Comparison of ENCODE assay signal across 10 mouse cellular contexts in the genomic region with DNA sequence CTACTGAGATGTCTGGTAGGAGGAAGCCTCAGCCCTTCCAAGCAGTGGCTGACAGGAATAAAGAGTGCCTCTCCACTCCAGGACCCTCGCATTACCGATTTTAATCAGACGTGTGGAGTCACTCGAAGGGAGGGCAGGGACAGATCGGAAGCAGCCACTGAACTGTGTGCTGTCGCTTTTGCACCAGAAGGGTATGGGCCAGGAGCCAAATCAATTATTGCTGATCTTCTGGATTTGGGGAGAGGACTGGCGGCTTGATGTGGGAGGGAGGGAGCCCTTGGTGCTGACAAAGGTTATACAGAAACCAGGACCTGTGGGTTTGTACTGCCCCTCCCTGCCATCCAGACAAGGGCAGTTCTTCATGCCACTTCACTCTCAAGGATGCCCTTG.
A peak's percentile ranks its signal among the peaks of the same experiment; 100 is the strongest.
DNase-seq lines count a peak whose midpoint lies in the region; ATAC-seq and TF ChIP-seq lines count a peak whose summit lies in the region.
"Had no signal": no experiment of that assay in that cellular context is flagged by ENCODE, and none has a peak within 500 bp of the region (broad histone marks: within the 10 kb centered on the region; RNA-seq: fewer than 3 reads in every experiment).

No protein-coding gene starts in this region.

- peak overlapping the region; percentile 37; the same call in 1 of the 2 replicates for H3K9ac ChIP-seq in forebrain, embryonic 14.5 days (ENCODE audit: low read length)
- no peak overlapping the region for H3K9ac ChIP-seq in limb, embryonic 14.5 days (ENCODE audit: low read depth, low read length, severe bottlenecking)
- no peak overlapping the region for H3K9ac ChIP-seq in liver, embryonic 12.5 days
- no peak overlapping the region for H3K9ac ChIP-seq in heart, embryonic 12.5 days
- H3K9ac ChIP-seq: heart, embryonic 15.5 days had no signal

- peak overlapping the region; percentile 37 for H3K4me2 ChIP-seq in forebrain, embryonic 14.5 days (ENCODE audit: low read length)
- peak overlapping the region; percentile 34; the same call in 1 of the 2 replicates for H3K4me2 ChIP-seq in limb, embryonic 14.5 days (replicated peaks; ENCODE audit: low read depth, low read length, severe bottlenecking)
- no peak overlapping the region for H3K4me2 ChIP-seq in liver, embryonic 12.5 days
- H3K4me2 ChIP-seq in heart, embryonic 12.5 days = no peak overlapping the region
- H3K4me2 ChIP-seq: heart, embryonic 15.5 days had no signal

- H3K9me3 ChIP-seq in forebrain, embryonic 14.5 days (replicated peaks; ENCODE audit: control insufficient read depth, low read length) = no peaks in the 10 kb centered on the region
- no peaks in the 10 kb centered on the region for H3K9me3 ChIP-seq in limb, embryonic 14.5 days (ENCODE audit: control insufficient read depth, low read length)
- H3K9me3 ChIP-seq in liver, embryonic 12.5 days (replicated peaks) = no peaks in the 10 kb centered on the region
- H3K9me3 ChIP-seq in heart, embryonic 12.5 days (replicated peaks) = no peaks in the 10 kb centered on the region
- H3K9me3 ChIP-seq: heart, embryonic 15.5 days had no signal

- no peak for ATAC-seq in cerebellum, adult (ENCODE audit: insufficient number of reproducible peaks, low FRiP score, low TSS enrichment)
- ATAC-seq in forebrain, embryonic 14.5 days = peak; percentile 86
- ATAC-seq in limb, embryonic 14.5 days (ENCODE audit: low FRiP score, low read depth) = no peak
- ATAC-seq in liver, embryonic 12.5 days = no peak
- no peak for ATAC-seq in heart, embryonic 12.5 days (ENCODE audit: insufficient number of reproducible peaks, low FRiP score)

- peaks cover 42% of the 10 kb centered on the region for H3K4me1 ChIP-seq in forebrain, embryonic 14.5 days (ENCODE audit: control insufficient read depth, insufficient read depth, low read length)
- peaks cover 29% of the 10 kb centered on the region for H3K4me1 ChIP-seq in limb, embryonic 14.5 days (ENCODE audit: control insufficient read depth, insufficient read depth, low read length)
- H3K4me1 ChIP-seq in liver, embryonic 12.5 days = peaks cover 5% of the 10 kb centered on the region
- peaks cover 26% of the 10 kb centered on the region for H3K4me1 ChIP-seq in heart, embryonic 12.5 days (replicated peaks)

- peak; percentile 60 for DNase-seq in cerebellum, adult 11 months
- peak; percentile 40 for DNase-seq in Muller cell, postnatal 12 days (ENCODE audit: inconsistent ontology term)
- DNase-seq in forebrain, embryonic 14.5 days (ENCODE audit: low spot score) = peak; percentile 93
- no peak for DNase-seq in limb, embryonic 14.5 days (ENCODE audit: low spot score)
- DNase-seq in frontal cortex, postnatal 14 days (ENCODE audit: low spot score in 2 of 2) = no peak
- DNase-seq: B cell, adult 2 months had no signal

- no peak overlapping the region for H3K4me3 ChIP-seq in forebrain, embryonic 14.5 days (ENCODE audit: low read depth, low read length)
- H3K4me3 ChIP-seq in limb, embryonic 14.5 days (replicated peaks; ENCODE audit: low read length) = no peak overlapping the region
- no peak overlapping the region for H3K4me3 ChIP-seq in liver, embryonic 12.5 days
- H3K4me3 ChIP-seq in heart, embryonic 12.5 days = no peak overlapping the region
- H3K4me3 ChIP-seq: heart, embryonic 15.5 days had no signal

- under 1% methylated on average over 7 of the region's 7 CpGs for WGBS in forebrain, embryonic 14.5 days
- 23% methylated on average over 7 of the region's 7 CpGs for WGBS in limb, embryonic 14.5 days
- 57% methylated on average over 7 of the region's 7 CpGs for WGBS in liver, embryonic 12.5 days (ENCODE audit: insufficient replicate concordance)
- 24% methylated on average over 7 of the region's 7 CpGs for WGBS in heart, embryonic 12.5 days

- TF ChIP-seq POLR2A in limb, embryonic 14.5 days (IDR thresholded peaks at IDR 0.05; ENCODE audit: borderline replicate concordance, extremely low read depth, insufficient read depth, insufficient read length) = no peak

- no peaks in the 10 kb centered on the region for H3K36me3 ChIP-seq in forebrain, embryonic 14.5 days (ENCODE audit: control insufficient read depth, insufficient read depth, low read length)
- no peaks in the 10 kb centered on the region for H3K36me3 ChIP-seq in limb, embryonic 14.5 days (ENCODE audit: control insufficient read depth, insufficient read depth, low read length)
- H3K36me3 ChIP-seq in liver, embryonic 12.5 days = no peaks in the 10 kb centered on the region
- H3K36me3 ChIP-seq in heart, embryonic 12.5 days = no peaks in the 10 kb centered on the region
- H3K36me3 ChIP-seq: heart, embryonic 15.5 days had no signal

- H3K27ac ChIP-seq in forebrain, embryonic 14.5 days (ENCODE audit: low read depth, low read length) = peak overlapping the region; percentile 78
- no peak overlapping the region for H3K27ac ChIP-seq in limb, embryonic 14.5 days (replicated peaks; ENCODE audit: low read depth, low read length)
- no peak overlapping the region for H3K27ac ChIP-seq in liver, embryonic 12.5 days
- no peak overlapping the region for H3K27ac ChIP-seq in heart, embryonic 12.5 days (ENCODE audit: poor library complexity, severe bottlenecking)
- H3K27ac ChIP-seq: heart, embryonic 15.5 days had no signal

- no peaks in the 10 kb centered on the region for H3K27me3 ChIP-seq in forebrain, embryonic 14.5 days (replicated peaks; ENCODE audit: control insufficient read depth, insufficient read depth, low read length)
- H3K27me3 ChIP-seq in limb, embryonic 14.5 days (ENCODE audit: control insufficient read depth, insufficient read depth, low read length) = peaks cover 23% of the 10 kb centered on the region
- no peaks in the 10 kb centered on the region for H3K27me3 ChIP-seq in liver, embryonic 12.5 days (replicated peaks)
- H3K27me3 ChIP-seq in heart, embryonic 12.5 days (replicated peaks) = no peaks in the 10 kb centered on the region
- H3K27me3 ChIP-seq: heart, embryonic 15.5 days had no signal

Comparison
In these comparisons a context has a peak if more than half of its experiments do, and no peak if none do; other contexts are left out.
1. DNase-seq: peak in cerebellum, adult 11 months (single experiment), Muller cell, postnatal 12 days (single experiment) and forebrain, embryonic 14.5 days (single experiment); none in limb, embryonic 14.5 days (single experiment) and frontal cortex, postnatal 14 days (0 of 2).
2. H3K4me2 ChIP-seq: peak in forebrain, embryonic 14.5 days (single experiment) and limb, embryonic 14.5 days (single experiment); none in liver, embryonic 12.5 days (single experiment) and heart, embryonic 12.5 days (single experiment).